Mouse (Mus musculus): ENCODE data around the gene Cog4. TPM values are rescaled to one million over a fixed set of nuclear protein-coding genes. Genes with fewer than 3 reads are reported as not detected.

The Cog4 gene
- total and polyA plus RNA-seq, 2 experiments from 2014 or later: 39.5 to 51.6 TPM

DNA sequence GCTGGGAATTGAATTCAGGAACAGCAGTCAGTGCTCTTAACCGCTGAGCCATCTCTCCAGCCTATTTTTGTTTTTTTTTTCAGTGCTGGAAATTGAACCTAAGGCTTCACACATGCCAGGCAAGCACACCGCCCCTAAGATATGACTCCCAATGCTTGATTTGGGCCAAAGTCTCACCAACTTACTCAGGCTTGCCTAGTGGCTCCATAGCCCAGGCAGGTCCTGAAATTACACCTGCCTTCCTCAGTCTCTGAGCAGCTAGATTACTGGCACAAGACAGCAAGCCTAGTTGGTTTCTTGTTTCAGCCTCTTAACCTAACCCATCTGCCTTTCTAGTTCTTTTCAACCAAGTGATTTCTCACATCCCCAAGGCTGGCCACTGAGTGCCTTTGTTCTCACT, 24.1 kb downstream of the Cog4 start:
- no peak for ATAC-seq
- Histone ChIP-seq H3K27ac (no peak overlapping the region), H3K4me3 (ENCODE audit: low read length) (no peak overlapping the region), H3K4me2 (ENCODE audit: low read depth, low read length) (no peak overlapping the region), H3K9me3 (ENCODE audit: low read length) (no peaks in the 10 kb centered on the region), H3K27me3 (ENCODE audit: insufficient read depth, low read length) (no peaks in the 10 kb centered on the region), H3K9ac (replicated peaks; ENCODE audit: low read length) (no peak overlapping the region), H3K36me3 (ENCODE audit: insufficient read depth, low read length) (peaks cover 78% of the 10 kb centered on the region), H3K4me1 (ENCODE audit: insufficient read depth, low read length) (no peaks in the 10 kb centered on the region)
- 96% methylated on average over 2 of the region's 2 CpGs for WGBS
- no peak for DNase-seq (ENCODE audit: low spot score)
- TF ChIP-seq CTCF (IDR thresholded peaks at IDR 0.05; ENCODE audit: low read depth): no peak

DNA sequence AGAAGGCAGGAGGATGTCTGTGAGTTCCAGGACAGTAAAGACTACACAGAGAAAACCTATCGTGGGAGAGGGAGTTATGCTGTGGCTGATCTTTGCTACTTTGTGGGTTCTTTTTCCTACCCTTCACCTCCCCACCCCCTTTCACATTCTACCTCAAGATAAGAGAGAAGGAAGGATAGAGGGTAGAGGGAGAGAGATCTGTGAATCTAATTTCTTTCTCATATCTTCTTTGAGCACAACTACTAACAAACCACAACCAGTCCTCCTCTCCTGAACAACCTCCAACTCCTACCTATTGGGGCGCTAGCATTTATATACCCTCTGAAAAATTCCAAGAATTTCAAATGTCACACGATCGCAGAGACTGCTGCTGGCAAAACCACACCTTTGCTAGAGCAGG, 31.5 kb downstream of the Cog4 start:
- Histone ChIP-seq H3K4me1 (ENCODE audit: insufficient read depth, low read length) (no peaks in the 10 kb centered on the region), H3K27ac (no peak overlapping the region), H3K27me3 (ENCODE audit: insufficient read depth, low read length) (no peaks in the 10 kb centered on the region), H3K36me3 (ENCODE audit: insufficient read depth, low read length) (peaks cover 68% of the 10 kb centered on the region), H3K4me2 (ENCODE audit: low read depth, low read length) (no peak overlapping the region), H3K9me3 (ENCODE audit: low read length) (no peaks in the 10 kb centered on the region), H3K9ac (replicated peaks; ENCODE audit: low read length) (no peak overlapping the region), H3K4me3 (ENCODE audit: low read length) (no peak overlapping the region)
- no peak for TF ChIP-seq CTCF (IDR thresholded peaks at IDR 0.05; ENCODE audit: low read depth)
- ATAC-seq (no peak), DNase-seq (ENCODE audit: low spot score) (no peak)
- WGBS: 94% methylated on average over 4 of the region's 4 CpGs

DNA sequence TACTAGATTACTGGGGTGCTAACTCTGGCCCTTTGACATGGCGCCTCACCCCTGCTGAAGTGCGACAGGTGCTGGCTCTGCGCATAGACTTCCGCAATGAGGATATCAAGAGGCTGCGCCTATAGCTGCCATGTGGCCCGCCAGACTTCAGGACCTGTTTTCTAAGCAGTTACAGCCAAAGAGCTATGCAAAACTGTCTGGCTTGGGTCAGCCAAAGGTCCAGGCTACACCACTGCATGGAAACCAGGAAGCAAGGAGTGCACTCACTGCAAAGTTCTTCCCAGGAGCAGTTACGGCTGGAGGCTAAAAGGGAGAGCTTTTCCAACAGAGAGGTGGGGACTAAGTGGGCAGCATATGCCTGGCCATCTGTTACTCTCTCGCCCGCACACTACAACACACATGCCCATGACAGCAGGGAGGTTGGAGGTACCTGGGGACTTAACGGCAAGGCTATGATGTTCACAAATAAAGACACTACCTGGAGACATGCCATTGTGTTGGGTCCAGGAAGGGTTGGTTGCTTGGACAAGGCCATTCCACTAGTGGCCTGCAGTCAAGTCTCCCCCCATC, 35.4 kb downstream of the Cog4 start:
- peaks cover 60% of the 10 kb centered on the region for H3K36me3 ChIP-seq (ENCODE audit: insufficient read depth, low read length)
- DNase-seq (ENCODE audit: low spot score): no peak
- no peak overlapping the region for H3K4me2 ChIP-seq (ENCODE audit: low read depth, low read length)
- H3K9me3 ChIP-seq (ENCODE audit: low read length): no peaks in the 10 kb centered on the region
- 82% methylated on average over 10 of the region's 10 CpGs for WGBS
- H3K4me1 ChIP-seq (ENCODE audit: insufficient read depth, low read length): no peaks in the 10 kb centered on the region
- no peak overlapping the region for H3K27ac ChIP-seq
- no peak overlapping the region for H3K4me3 ChIP-seq (ENCODE audit: low read length)
- H3K27me3 ChIP-seq (ENCODE audit: insufficient read depth, low read length): no peaks in the 10 kb centered on the region
- no peak overlapping the region for H3K9ac ChIP-seq (replicated peaks; ENCODE audit: low read length)
- no peak for ATAC-seq
- no peak for TF ChIP-seq CTCF (IDR thresholded peaks at IDR 0.05; ENCODE audit: low read depth)

DNA sequence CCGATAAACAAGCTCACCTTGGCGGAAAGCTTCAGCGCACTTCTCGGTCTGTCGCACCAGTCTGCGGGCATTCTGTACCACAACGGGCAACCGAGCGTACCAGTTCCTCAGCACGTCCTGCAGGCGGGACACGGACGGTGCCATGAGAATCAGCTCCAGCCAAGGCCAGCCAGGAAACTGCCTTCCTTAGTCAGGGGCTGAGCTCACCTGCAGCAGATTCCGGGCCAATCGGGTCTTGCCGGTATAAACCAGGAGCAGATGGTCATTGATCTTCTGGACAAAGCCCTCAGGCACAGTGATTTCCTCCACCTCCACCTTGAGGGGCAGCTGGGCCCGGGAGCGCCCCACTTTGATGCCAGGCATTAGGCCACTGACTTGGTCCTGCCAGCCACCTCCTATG, 37.4 kb downstream of the Cog4 start:
- Histone ChIP-seq H3K27ac (no peak overlapping the region), H3K4me2 (ENCODE audit: low read depth, low read length) (no peak overlapping the region), H3K4me1 (ENCODE audit: insufficient read depth, low read length) (no peaks in the 10 kb centered on the region), H3K27me3 (ENCODE audit: insufficient read depth, low read length) (no peaks in the 10 kb centered on the region), H3K4me3 (ENCODE audit: low read length) (no peak overlapping the region), H3K9me3 (ENCODE audit: low read length) (no peaks in the 10 kb centered on the region), H3K9ac (replicated peaks; ENCODE audit: low read length) (no peak overlapping the region), H3K36me3 (ENCODE audit: insufficient read depth, low read length) (peaks cover 48% of the 10 kb centered on the region)
- 95% methylated on average over 18 of the region's 18 CpGs for WGBS
- DNase-seq (ENCODE audit: low spot score) (no peak), ATAC-seq (no peak)
- TF ChIP-seq CTCF (IDR thresholded peaks at IDR 0.05; ENCODE audit: low read depth): no peak

DNA sequence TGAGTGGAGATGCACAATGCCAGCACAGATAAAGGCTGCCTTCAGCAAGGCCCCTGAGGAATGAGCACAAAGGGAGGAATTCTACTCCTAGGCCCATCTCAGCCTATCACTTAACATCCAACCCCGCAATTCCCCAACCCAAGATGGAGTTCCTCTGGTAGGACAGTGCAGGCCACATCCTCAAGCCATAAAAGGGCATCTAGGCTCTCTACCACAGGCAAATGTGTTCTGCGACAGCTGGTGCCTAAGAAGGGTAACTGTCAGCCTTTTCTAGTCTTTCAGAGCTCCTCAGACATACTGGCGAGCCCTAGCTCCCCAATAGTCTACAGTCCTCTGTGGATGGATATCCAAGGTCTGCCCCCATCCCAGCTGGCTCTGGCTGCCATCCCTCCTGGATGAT, 40.2 kb downstream of the Cog4 start:
- no peak for ATAC-seq
- DNase-seq (ENCODE audit: low spot score): no peak
- WGBS: 88% methylated on average over 3 of the region's 3 CpGs
- H3K9ac ChIP-seq (replicated peaks; ENCODE audit: low read length): no peak overlapping the region
- H3K4me1 ChIP-seq (ENCODE audit: insufficient read depth, low read length): no peaks in the 10 kb centered on the region
- H3K4me3 ChIP-seq (ENCODE audit: low read length): no peak overlapping the region
- H3K27me3 ChIP-seq (ENCODE audit: insufficient read depth, low read length): no peaks in the 10 kb centered on the region
- H3K36me3 ChIP-seq (ENCODE audit: insufficient read depth, low read length): peaks cover 28% of the 10 kb centered on the region
- no peak overlapping the region for H3K27ac ChIP-seq
- H3K4me2 ChIP-seq (ENCODE audit: low read depth, low read length): no peak overlapping the region
- no peak for TF ChIP-seq CTCF (IDR thresholded peaks at IDR 0.05; ENCODE audit: low read depth)
- H3K9me3 ChIP-seq (ENCODE audit: low read length): no peaks in the 10 kb centered on the region

DNA sequence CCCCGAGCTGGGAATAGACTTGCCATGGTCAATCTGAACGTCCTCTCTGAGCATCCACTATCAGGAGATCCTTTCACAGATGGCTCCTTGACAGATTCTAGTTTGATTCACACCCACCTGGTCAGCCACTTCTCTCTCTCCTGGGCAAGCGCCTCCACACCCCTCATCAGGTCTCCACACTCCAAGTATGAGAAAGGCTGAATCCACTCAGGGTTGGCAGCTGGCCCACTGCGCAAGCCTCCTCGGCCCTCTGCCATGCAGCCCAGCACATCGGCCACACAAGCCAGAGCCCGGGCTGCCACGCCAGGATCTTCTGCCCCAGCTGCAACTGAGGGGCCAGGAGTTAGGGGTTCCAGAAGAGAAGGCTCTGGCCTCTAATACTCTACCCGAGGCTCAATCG, 41.2 kb downstream of the Cog4 start:
- Histone ChIP-seq H3K4me2 (ENCODE audit: low read depth, low read length) (no peak overlapping the region), H3K9me3 (ENCODE audit: low read length) (no peaks in the 10 kb centered on the region), H3K4me1 (ENCODE audit: insufficient read depth, low read length) (no peaks in the 10 kb centered on the region), H3K9ac (replicated peaks; ENCODE audit: low read length) (no peak overlapping the region), H3K27ac (no peak overlapping the region), H3K27me3 (ENCODE audit: insufficient read depth, low read length) (no peaks in the 10 kb centered on the region), H3K4me3 (ENCODE audit: low read length) (no peak overlapping the region), H3K36me3 (ENCODE audit: insufficient read depth, low read length) (peaks cover 18% of the 10 kb centered on the region)
- no peak for TF ChIP-seq CTCF (IDR thresholded peaks at IDR 0.05; ENCODE audit: low read depth)
- whole genome bisulfite sequencing: 84% methylated on average over 10 of the region's 10 CpGs
- ATAC-seq (no peak), DNase-seq (ENCODE audit: low spot score) (no peak)

DNA sequence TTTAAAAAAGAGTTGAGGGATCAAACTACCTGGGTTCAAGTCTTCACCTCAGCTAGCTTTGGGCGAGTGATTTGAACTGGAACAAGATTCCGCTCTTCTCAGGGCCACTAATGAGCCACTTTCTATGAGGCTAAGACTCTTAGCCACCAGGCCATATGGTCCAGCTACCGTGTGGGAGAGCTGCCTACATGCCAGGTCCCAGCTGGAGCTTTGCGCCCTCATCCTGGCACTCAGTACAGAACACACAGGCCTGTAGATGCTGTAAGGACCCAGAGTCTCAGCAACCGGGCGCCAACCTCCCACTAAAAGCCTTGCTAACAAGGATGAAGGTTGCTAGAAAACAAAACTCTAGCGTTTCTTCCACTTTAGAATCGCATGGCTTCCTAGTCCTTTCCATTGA, 42.0 kb downstream of the Cog4 start:
- Histone ChIP-seq H3K4me3 (ENCODE audit: low read length) (no peak overlapping the region), H3K27ac (no peak overlapping the region), H3K4me1 (ENCODE audit: insufficient read depth, low read length) (no peaks in the 10 kb centered on the region), H3K27me3 (ENCODE audit: insufficient read depth, low read length) (no peaks in the 10 kb centered on the region), H3K36me3 (ENCODE audit: insufficient read depth, low read length) (peaks cover 11% of the 10 kb centered on the region; the same call in 1 of the 2 replicates), H3K9ac (replicated peaks; ENCODE audit: low read length) (no peak overlapping the region), H3K9me3 (ENCODE audit: low read length) (no peaks in the 10 kb centered on the region), H3K4me2 (ENCODE audit: low read depth, low read length) (no peak overlapping the region)
- no peak for TF ChIP-seq CTCF (IDR thresholded peaks at IDR 0.05; ENCODE audit: low read depth)
- no peak for ATAC-seq
- no peak for DNase-seq (ENCODE audit: low spot score)
- 83% methylated on average over 8 of the region's 8 CpGs for WGBS
